Mouse (Mus musculus) gonadal fat pad, adult 2 months (tissue): Measurements from ENCODE around the gene Gm4450. TPM values are rescaled to one million over a fixed set of nuclear protein-coding genes. Genes with fewer than 3 reads are reported as not detected.
"Not testable (repeated sequence)": the region's sequence is repeated elsewhere in the genome, so short reads cannot be mapped to it uniquely, and the experiment has no call there.

Experiments used
- DNase-seq: peaks from one replicate; pipeline ENCODE4 v3.0.0-alpha.2; 2012; ENCODE audit warnings: low read depth
- polyA plus RNA-seq: library from polyadenylated mRNA; depleted of rRNA; stranded (reverse); fragments of >200 nt; gene quantifications from 2 replicates; pipeline ENCODE4 v1.2.3, GENCODE M21; 2012; rRNA removed

Gm4450 gene
- not detected in 2 replicates for polyA plus RNA-seq

DNA sequence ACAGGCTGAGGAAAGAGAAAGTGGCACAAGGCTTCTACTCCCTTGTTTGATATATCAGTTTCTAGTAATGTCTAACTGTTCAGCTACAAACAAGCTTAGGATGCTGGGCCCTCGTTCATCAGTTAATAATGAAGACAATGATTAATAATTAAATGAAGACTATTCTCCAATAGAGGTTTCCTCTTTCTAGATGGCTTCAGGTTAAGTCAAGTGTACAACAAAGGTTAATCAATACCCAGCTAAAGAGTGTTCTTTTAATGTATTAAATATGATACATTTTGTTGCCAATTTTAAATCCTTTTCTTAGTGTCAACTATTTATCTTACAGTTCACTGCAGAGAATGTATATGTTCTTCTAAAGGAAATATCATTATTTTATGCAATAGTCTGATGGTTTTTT is at the start of gene Gm4450:
Gene Gm4450, minus strand, starts transcription at position 101 of the 400 bp plus-strand sequence.
- DNase-seq = not testable (repeated sequence)

DNA sequence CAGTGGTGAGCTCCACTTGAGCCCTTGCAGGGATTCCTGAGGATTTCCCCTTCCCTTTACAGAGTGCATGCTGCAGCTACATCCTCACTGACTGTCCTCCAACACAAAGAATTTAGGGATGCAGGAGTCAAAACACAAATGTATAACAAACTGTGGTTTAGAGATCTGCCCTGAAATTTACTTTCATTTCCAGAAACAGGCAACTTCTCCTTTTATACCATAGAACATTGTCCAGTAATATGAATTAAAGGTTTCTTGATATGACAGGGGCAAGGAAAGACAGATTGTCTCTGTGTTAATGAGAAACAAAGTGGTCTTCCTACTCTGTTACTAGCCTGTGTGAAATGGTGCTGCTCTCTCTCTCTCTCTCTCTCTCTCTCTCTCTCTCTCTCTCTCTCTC is 40.5 kb upstream of the Gm4450 start:
- not testable (repeated sequence) for DNase-seq

DNA sequence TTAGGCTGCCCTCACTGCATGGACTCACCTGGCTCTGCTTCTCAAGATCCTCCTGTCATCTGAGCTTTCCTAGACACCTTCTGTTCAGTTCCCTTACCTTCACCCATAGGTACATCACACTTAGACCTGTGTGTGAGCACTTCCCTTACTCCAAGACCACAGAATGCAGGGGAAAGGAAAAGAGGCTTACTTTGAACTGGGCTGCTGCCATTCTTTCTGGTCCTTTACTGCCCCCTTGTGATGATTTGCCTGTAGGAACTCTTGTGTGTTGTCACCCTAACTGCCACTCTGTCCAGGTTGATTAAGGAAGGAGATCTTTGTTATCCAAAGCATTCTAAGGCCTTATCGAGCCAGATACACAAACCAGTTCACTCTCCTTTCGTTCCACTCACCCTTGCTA is 39.8 kb upstream of the Gm4450 start:
- DNase-seq = not testable (repeated sequence)

DNA sequence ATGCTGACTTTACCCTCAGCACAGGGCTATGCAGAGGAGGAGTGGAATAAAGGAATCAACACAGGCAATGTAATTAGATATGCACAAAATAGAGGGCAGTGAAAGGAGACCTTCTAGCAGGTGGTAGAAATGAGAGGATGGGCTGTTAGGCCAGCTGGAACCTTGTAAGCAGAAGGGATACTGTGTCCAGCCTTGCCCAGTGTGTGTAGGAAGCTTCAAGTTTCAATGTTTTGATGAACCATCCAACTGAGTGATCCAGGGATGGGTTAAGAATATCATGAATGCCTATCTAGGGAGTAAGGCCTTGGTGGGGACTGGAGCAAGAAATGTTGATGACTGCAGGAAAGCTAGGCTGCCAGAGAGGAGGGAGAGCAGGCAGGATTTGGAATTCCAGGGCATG is 38.1 kb upstream of the Gm4450 start:
- not testable (repeated sequence) for DNase-seq

DNA sequence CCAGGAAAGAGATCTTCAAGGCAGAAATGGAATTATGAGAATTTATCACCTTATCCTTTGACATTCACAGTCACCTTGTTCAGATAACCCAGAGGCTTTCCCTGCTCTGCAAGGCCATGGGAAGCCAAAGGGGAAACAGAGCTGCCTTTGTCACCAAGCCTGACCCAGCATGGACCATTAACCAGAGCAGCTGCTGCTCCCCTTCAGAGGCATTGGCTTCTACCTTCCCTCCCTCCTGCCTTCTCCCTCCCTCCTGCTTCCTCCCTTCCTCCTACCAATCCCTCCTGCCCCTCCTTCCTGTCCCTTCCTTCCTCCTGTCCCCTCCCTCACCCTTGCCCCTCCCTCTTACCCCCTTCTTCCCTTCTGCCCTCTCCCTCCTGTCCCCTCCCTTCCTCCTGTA is 37.3 kb upstream of the Gm4450 start:
- not testable (repeated sequence) for DNase-seq

DNA sequence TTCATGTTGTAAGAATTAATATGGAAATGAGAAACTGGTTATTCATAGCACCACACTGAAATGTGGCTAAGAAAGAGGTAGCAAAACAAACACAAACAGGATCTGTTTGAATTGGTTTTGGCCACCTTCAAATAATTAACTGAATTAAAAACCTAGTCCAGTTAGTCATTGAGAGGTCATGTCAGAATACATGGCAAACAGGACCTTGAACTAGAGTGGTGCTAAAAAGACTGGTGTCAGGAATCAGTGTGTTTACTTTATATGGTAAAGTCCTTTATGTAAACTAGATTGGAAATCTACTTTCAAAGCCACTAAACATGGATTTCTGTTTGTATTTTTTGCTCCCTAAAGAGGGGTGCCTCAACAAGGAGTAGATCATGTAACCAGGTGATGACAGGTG is 14.6 kb upstream of the Gm4450 start:
- not testable (repeated sequence) for DNase-seq

DNA sequence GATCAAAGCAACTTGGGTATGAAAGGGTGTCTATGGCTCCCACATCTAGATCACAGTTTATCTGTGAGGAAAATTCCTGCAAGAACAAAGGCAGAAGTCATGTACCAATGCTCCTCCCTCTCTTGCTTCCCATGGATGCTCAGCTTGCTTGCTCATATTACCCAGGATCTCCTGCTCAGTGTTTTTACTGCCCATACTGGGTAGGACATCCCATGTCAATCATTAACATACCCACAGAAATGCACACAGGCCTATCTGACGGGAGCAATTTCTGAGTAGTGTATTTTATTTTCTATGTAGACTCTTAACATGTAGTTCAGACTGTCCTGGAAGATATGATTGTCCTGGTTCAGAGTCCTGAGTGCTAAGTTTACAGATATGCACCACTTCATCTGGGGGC is 14.1 kb upstream of the Gm4450 start:
- not testable (repeated sequence) for DNase-seq

DNA sequence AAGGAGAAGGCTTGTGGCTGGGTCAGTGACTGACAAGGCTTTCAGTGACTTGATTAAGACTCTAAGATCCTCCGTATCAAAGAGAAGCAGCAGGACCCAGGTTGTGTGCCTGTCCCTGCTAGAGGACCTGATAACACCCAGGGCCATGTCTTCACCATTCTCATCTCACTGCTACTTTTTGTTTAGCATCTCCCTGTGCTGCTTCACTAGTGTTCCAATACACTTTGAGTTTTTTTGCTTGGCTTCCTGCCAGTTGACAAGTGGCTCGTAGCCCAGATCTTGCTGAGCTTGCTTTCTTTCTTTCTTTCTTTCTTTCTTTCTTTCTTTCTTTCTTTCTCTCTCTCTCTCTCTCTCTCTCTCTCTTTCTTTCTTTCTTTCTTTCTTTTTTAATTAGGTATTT is 12.4 kb upstream of the Gm4450 start:
- not testable (repeated sequence) for DNase-seq

DNA sequence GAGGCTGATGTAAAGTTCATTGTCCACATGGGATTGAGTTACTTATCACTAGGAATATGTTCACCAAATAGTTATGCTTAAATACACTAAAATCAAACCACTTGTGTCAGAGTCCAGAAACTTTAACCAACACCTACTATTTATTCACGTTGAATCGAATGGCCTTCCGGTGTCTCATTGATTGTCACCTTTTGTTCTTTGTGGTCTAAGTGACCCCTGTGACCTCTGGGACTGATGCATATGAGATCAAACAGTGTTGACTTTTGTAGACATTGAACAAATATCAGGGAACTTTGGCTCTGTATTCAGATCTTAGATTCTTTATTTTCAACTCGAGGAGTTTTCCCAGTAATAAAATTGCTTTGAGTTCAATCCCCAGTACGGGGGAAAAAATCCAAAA is 3.1 kb downstream of the Gm4450 start:
- DNase-seq = not testable (repeated sequence)

DNA sequence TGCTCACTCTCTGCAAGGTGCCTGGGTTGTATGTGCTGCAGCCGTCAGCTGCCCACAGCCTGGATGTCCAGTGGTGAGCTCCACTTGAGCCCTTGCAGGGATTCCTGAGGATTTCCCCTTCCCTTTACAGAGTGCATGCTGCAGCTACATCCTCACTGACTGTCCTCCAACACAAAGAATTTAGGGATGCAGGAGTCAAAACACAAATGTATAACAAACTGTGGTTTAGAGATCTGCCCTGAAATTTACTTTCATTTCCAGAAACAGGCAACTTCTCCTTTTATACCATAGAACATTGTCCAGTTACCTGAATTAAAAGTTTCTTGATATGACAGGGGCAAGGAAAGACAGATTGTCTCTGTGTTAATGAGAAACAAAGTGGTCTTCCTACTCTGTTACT is 13.0 kb downstream of the Gm4450 start:
- DNase-seq = not testable (repeated sequence)

DNA sequence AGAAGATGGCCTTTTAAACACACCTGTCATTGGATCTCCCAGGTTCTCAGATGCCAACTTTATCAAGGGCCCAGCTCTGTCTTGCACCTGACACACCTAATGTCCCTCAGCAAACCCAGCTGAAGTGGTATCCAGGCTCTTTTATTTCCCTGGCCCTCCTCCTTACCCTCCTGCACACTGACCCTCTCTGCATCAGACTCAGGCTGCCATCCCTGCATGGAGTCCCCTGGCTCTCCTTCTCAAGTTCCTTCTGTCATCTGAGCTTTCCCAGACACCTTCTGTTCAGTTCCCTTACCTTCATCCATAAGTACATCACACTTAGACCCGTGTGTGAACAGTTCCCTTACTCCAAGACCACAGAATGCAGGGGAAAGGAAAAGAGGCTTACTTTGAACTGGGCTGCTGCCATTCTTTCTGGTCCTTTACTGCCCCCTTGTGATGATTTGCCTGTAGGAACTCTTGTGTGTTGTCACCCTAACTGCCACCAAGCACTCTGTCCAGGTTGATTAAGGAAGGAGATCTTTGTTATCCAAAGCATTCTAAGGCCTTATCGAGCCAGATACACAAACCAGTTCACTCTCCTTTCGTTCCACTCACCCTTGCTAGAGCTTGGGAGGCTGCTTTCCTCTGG is 13.7 kb downstream of the Gm4450 start:
- DNase-seq = not testable (repeated sequence)

DNA sequence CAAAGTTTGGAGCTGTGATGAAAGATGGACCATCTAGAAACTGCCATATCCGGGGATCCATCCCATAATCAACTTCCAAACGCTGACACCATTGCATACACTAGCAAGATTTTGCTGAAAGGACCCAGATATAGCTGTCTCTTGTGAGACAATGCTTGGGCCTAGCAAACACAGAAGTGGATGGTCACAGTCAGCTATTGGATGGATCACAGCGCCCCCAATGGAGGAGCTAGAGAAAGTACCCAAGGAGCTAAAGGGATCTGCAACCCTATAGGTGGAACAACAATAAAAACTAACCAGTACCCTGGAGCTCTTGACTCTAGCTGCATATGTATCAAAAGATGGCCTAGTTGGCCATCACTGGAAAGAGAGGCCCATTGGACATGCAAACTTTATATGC is 14.7 kb downstream of the Gm4450 start:
- not testable (repeated sequence) for DNase-seq

DNA sequence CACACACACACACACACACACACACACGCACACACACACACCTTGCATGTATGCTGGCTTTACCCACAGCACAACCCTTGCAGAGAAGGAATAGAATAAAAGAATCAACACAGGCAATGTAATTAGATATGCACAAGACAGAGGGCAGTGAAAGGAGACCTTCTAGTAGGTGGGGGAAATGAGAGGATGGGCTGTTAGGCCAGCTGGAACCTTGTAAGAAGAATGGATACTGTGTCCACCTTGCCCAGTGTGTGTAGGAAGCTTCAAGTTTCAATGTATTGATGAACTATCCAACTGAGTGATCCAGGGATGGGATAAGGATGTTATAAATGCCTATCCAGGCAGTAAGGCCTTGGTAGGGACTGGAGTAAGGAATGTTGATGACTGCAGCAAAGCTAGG is 21.9 kb downstream of the Gm4450 start:
- no peak for DNase-seq

DNA sequence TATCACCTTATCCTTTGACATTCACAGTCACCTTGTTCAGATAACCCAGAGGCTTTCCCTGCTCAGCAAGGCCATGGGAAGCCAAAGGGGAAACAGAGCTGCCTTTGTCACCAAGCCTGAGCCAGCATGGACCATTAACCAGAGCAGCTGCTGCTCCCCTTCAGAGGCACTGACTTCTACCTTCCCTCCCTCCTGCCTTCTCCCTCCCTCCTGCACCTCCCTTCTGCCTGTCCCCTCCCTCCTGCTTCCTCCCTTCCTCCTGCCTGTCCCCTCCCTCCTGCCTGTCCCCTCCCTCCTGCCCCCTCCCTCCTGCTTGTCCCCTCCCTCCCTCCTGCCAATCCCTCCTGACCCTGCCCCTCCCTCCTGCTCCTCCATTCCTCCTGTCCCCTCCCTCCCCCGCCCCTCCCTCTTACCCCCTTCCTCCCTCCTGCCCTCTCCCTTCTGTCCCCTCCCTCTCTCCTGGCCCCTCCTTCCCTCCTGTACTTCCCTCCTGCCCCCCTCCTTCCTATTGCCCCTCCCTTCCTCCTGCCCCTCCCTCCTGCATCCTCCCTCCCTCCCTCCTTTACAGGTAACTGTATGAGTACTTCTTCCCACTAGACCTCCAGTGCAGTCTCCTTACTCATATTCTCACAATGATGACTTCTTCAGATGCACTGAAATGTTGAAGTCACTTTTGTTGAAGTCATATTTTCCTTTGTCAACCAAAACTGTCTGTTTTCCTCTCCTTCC is 22.7 kb downstream of the Gm4450 start:
- no peak for DNase-seq

DNA sequence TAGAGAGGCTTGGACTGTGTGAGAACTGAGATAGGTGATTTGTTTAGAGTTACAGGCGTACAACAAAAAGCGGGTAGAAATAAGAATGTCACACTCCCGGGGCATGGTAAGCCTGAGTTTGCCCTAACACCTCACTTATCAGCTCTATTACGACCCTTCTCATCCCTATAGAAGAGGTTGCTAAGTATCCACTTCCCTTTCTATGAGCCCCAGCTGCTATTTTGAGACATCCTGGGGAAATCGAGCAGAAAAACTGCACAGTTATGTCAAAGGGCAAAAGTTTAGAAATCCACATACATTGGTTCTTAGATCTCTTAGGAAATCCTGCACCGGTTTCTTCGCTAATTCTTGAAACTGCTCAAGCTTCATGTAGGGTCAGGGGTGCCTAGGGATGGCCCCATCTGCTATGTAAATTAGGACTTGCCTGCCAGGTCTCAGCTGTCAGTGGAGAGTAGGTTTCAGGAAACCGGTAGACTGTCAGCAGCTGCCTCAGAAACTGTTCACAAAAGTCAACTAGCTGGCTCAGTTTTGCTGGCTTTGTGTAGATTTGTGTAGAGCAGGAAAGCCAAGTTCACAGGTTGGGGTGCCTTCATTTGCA is 27.9 kb downstream of the Gm4450 start:
- no peak for DNase-seq

DNA sequence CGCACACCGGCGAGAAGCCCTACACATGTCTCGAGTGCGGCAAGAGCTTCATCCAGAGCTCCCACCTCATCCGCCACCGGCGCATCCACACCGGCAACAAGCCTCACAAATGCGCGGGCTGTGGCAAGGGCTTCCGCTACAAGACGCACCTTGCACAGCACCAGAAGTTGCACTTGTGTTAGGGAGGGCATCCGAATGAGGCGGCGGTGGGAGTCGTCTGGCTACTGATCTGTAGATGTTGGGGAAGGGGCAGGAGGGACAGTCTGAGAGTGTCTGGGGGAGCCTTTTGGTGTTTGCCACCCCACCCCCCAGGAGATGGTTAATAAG is 28.5 kb downstream of the Gm4450 start:
- no peak for DNase-seq

DNA sequence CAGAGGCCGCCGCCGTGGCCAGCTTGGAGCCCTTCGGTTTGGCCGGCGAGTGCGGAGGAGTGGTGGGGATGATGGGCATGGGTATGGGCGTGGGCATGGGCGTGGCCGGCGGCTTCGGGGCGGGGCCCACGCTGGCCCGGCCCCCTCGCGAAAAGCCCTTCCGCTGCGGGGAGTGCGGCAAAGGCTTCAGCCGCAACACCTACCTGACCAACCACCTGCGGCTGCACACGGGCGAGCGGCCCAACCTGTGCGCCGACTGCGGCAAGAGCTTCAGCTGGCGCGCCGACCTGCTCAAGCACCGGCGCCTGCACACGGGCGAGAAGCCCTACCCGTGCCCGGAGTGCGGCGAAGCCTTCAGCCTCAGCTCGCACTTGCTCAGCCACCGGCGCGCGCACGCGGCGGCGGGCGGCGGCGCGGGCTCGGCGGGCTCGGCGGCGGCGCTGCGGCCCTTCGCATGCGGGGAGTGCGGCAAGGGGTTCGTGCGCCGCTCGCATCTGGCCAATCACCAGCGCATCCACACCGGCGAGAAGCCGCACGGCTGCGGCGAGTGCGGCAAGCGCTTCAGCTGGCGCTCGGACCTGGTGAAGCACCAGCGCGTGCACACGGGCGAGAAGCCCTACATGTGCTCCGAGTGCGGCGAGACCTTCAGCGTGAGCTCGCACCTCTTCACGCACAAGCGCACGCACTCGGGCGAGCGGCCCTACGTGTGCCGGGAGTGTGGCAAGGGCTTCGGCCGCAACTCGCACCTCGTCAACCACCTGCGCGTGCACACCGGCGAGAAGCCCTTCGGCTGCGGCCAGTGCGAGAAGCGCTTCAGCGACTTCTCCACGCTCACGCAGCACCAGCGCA is 29.1 kb downstream of the Gm4450 start:
- DNase-seq = no peak

DNA sequence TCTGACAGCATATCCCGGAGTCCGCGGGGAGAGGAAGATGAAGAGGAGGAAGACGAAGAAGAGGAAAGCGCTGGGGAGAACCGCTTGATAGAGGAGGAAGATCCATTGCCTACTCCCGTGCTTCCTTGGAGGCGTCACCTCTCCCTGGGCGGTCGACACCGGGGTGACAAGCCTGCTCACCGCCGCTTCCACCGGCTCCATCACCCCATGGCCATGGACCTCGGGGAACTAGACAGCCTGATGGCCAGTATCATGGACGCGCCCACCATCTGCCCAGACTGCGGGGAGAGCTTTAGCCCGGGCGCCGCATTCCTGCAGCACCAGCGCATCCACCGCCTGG is 29.7 kb downstream of the Gm4450 start:
- DNase-seq = no peak

DNA sequence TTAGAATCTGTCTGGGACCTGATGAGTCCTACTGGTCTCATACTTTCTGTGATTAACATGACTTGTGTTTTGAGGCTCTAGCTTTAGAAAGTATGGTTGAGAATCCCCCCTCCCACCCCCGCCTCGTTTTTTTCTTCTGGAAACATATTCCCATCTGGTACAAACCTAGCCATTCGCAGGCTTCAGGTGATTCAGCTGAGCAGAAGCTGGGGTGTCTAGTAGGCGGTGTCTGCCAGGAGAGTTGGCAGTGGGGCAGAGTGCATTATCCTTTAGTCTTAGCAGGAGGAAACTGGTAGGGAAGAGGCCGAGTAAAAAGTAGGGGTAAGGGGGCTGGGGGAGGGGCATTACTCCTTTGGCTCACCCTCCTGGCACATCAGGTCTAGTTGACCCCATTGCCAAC is 30.2 kb downstream of the Gm4450 start:
- no peak for DNase-seq

DNA sequence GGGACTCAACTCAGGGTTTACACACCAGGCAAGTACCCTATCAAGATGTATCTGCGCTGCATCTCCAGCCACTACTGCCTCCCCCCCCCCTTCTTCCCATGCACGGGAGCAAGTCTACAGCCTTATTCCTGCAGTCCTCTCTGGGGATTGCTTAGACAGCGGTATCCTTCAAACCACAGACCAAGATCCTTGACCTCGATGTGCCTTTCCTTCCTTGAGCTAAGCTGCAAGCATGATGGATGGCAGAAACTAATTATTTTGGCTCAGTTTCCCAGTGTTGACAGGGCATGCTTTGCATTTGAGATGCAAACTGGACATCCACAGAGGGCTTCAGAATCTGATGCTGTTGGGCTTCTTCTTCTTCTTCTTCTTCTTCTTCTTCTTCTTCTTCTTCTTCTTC is 34.0 kb downstream of the Gm4450 start:
- DNase-seq = no peak

DNA sequence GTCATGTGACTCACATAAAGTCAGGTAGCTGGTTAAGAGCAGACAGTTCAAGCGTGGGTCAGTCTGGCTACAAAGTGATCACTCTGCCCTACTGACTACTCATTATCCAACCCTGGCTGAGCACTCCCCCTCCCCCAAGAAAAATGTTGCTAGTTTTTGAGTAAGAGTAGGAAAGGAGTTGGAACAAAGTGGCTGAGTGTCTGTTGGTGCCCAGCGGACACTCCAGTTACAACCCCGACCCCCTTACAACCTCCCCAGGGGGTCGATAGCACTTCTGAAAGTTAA is 37.2 kb downstream of the Gm4450 start:
- no peak for DNase-seq

DNA sequence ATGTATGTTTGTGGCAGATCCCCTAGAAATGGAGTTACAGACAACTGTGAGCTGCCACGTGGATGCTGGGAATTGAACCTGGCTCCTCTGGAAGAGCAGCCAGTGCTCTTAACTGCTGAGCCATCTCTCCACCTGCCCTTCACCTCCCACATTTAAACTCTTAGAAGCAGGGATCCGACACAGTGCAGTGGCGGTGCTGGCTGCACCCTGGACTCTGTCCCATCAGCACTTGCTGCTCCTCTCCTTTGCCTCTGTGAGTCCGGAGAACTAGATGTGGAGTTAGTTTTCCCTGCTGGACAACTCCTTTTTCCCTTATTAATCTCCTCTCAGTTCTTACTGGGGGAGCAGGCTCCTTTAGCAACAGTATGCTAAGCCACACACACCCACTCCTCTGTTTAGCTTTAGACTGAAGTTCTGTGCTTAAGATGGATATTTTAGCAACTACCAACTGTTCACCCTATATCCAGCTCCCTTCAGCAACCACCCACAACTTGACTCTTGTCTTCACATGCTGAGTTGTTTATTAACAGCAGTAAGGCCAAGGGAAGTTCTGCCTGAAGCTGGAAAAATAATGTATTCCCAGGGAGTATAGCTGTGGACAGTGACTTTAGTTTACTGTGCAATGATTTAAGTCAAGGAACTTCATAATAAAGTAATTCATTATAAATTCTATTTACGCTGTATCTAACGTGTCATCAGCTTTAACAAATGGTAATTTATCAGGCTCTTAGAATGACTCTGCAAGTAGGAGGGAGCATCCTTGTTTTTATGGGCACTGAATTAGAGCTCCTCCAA is 37.7 kb downstream of the Gm4450 start:
- no peak for DNase-seq
